Mouse (Mus musculus): Measurements from ENCODE around the gene Gucy2d. TPM values are rescaled to one million over a fixed set of nuclear protein-coding genes. Genes with fewer than 3 reads are reported as not detected.

The Gucy2d gene
- not detected in 2 replicates for polyA plus RNA-seq (2016; fragmentation: Nextera tagmentation; extraction: Ambion mirVana)

DNA sequence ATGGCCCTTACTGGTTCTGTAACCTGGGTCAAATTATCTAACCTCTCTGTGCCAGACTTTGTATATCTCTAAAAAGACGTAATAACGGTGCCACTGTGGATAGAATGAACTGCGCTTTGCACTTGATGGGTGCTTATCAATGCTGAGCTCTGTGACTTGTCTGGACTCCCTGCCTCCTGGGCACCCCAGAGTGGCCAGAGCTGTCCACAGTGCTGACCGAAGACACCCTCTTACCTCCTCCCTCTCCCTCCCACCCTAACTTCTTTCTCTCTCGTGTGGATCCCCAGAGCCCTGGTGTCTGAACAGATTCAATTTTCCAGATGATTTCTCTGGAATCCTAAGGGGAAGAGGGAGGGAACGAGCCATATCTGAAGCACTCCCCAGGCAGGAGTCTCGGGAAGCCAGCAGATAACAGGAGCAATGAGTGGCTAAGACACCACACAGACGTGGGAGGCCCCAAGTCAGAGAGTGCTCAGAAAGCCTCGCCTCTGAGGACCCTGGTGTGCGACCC is at the start of gene Gucy2d:
Gucy2d (plus strand) TSS at position 461 of the 511 bp plus-strand sequence.
- 51% methylated on average over 10 of the region's 10 CpGs for WGBS

DNA sequence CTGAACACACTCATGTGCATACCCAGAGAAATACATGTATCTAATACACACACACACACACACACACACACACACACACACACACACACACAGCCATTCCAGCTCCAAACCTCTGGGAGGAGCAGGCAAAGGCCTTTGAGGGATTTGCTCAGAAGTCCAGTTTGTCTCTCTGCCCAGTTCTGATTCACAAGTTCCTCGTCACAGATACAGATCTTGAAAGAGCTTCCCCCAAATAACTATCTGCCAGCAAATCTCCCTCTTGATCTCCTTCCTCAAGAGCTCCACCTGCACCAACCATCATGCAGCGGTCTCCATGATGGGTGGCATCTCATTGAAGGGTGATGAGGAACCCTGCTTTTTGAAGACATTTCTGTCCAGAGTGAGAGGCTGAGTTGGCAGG is 49.7 kb upstream of the Gucy2d start:
- H3K4me3 ChIP-seq, result no peak overlapping the region
- no peaks in the 10 kb centered on the region for H3K9me3 ChIP-seq
- H3K4me2 ChIP-seq (replicated peaks), result no peak overlapping the region
- WGBS, result 79% methylated on average over 2 of the region's 2 CpGs
- 0 out of 2 replicates have a peak, but pooled peaks cover 4% of the 10 kb centered on the region for H3K27me3 ChIP-seq (replicated peaks)
- no peak overlapping the region for H3K9ac ChIP-seq
- H3K4me1 ChIP-seq, result no peaks in the 10 kb centered on the region
- ATAC-seq (ENCODE audit: low FRiP score, low read depth), result no peak
- no peak overlapping the region for H3K27ac ChIP-seq
- no peaks in the 10 kb centered on the region for H3K36me3 ChIP-seq

More for the DNA sequence above, at the start of gene Gucy2d:
- Histone ChIP-seq H3K9ac (no peak within 1 kb of the TSS), H3K9me3 (no peaks in the 10 kb centered on the region), H3K27me3 (replicated peaks) (no peaks in the 10 kb centered on the region), H3K4me2 (replicated peaks) (no peak within 1 kb of the TSS), H3K4me3 (no peak within 1 kb of the TSS), H3K4me1 (no peaks in the 10 kb centered on the region), H3K27ac (no peak within 1 kb of the TSS), H3K36me3 (no peaks in the 10 kb centered on the region)
- ATAC-seq (ENCODE audit: low FRiP score, low read depth), result no peak

DNA sequence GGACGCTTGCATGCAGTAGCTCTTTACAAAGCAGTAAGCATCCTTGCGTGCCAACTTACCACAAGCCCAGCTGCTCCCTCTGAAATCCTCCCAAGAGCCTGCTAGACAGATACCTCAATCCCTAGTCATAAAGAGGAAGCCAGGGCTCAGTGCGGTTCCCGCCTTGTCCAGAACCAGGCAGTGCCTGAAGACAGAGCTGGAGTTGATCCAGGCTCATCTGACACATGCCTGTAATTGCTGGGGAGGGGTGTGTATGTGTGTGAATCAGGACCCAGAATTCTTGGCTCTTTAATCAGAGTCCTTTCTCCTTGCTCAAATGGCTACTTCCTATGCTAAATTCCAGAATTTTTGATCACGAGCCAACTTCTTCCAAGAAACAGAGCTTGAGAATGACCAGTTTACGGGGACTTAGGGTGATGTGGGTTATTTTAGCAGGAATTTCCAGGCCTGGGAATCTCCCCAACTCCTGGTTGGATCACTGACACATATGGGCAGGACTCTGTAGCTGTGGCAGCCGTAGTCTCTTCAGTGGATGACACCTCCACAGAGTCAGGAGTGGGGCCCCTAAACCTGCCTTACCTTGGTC is 48.8 kb upstream of the Gucy2d start:
- ATAC-seq (ENCODE audit: low FRiP score, low read depth), result no peak

DNA sequence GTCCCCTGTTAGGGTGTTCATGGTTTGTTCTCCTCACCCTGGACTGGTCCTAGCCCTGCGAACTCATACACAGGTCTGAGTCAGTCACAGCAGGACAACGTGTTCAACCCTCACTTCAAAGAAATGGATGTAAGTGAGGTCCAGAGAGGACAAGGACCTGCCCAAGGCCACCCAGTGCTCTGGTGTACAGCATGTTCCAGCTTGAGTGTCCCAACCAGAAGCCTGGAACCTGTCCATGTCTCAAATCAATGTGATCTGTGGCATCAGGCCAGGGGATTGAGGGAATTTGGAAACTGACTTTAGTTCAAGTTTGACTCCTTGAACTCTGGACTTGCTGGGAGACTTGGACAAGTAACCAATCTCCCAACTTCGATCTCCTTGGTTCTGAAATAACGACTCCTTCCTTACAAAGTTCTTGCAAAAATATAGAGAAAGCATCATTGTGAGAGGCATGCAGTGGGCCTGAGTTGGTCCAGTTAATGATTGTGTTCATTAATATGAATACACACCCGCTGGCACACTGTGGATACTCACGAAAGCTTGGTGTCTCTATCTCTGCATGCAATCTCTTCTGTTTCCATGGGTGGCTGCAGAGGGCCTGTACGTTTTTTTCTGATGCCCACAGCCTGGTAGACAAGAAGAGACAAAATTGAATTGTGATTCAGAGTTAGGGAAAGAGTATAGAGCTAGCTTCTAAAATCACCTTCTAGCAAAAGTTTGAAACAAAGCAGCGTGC is 47.6 kb upstream of the Gucy2d start:
- WGBS, result 85% methylated on average over 8 of the region's 8 CpGs
- Histone ChIP-seq H3K36me3 (no peaks in the 10 kb centered on the region), H3K4me1 (no peaks in the 10 kb centered on the region), H3K4me3 (no peak overlapping the region), H3K27ac (no peak overlapping the region), H3K27me3 (replicated peaks) (no peaks in the 10 kb centered on the region), H3K9me3 (no peaks in the 10 kb centered on the region), H3K4me2 (replicated peaks) (no peak overlapping the region), H3K9ac (no peak overlapping the region)
- no peak for ATAC-seq (ENCODE audit: low FRiP score, low read depth)

More for the DNA sequence above, 48.8 kb upstream of the Gucy2d start:
- Histone ChIP-seq H3K4me2 (replicated peaks) (no peak overlapping the region), H3K36me3 (no peaks in the 10 kb centered on the region), H3K27ac (no peak overlapping the region), H3K9me3 (no peaks in the 10 kb centered on the region), H3K9ac (no peak overlapping the region), H3K4me1 (no peaks in the 10 kb centered on the region), H3K27me3 (replicated peaks) (0 out of 2 replicates have a peak, but pooled peaks cover 4% of the 10 kb centered on the region), H3K4me3 (no peak overlapping the region)
- WGBS, result 89% methylated on average over 7 of the region's 7 CpGs

DNA sequence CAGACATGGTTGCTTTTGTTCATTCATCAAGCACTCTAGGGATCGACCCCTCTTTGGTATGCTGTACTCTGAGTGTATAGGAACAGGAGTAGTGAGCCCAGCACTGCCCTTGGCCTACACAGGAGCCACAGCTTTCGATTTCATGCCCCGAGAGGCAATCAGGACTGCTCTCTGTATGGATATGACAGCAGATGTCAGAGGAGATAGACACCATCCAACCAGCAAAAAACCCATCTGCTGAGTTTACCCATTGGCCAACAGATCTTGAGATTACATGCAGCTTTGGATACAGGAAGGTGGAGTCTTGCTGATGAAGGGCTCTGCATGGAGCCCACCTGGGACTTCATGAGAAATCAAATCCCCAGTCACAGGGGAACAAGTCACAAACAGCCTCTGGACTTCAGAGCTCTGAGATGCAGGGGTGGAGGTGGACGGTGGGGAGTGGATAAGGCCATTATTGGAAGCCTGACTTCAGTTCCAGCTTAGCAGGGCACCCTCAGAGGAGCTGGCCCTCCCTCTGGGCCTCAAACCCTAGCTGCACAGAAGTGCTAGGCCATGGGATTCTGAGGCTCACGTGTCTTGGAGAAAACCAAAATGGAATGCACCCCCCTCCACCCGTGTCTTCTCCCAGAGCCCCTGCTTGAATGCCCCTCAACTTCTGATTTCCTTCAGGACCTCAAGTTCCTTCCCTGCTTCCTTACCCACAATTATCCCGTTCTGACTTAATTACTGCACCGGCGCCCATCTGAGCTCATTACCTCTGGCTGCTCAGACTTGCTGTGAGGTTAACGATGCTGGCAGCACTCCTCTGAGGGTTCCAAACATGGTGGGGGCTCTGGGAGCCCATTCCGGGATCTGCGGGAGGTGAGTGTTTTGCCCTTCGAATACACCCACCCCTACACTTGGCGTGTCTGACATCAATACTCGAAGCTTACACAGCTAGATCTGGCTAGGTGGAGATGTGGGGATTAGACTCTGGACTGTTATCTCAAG is 37.3 kb upstream of the Gucy2d start:
- Histone ChIP-seq H3K4me2 (replicated peaks) (no peak overlapping the region), H3K9me3 (no peaks in the 10 kb centered on the region), H3K27ac (no peak overlapping the region), H3K36me3 (no peaks in the 10 kb centered on the region), H3K4me3 (no peak overlapping the region), H3K4me1 (no peaks in the 10 kb centered on the region), H3K27me3 (replicated peaks) (no peaks in the 10 kb centered on the region), H3K9ac (no peak overlapping the region)
- WGBS, result 64% methylated on average over 15 of the region's 15 CpGs
- ATAC-seq (ENCODE audit: low FRiP score, low read depth), result no peak

DNA sequence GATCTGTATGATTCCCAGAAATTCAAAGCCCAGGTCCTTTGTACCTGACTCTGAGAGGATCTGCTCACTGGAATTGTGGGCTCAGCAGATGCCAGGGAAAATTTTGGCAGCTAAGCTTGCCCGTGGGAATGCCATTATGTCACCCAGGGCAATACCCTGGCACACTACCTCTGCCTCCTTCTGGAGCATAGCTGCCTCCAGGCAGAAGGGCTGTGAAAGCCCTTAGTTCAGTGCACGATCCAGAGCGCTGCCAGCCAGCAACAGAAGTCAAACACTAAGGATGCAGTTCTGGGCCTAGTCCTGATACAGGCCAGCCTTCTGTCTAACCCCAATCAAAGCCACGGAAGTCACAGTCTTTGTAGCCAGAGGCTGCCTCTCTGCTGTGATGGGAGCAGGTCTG is 36.2 kb upstream of the Gucy2d start:
- WGBS, result 76% methylated on average over 4 of the region's 4 CpGs
- H3K36me3 ChIP-seq, result no peaks in the 10 kb centered on the region
- no peaks in the 10 kb centered on the region for H3K27me3 ChIP-seq (replicated peaks)
- H3K9me3 ChIP-seq, result no peaks in the 10 kb centered on the region
- no peak for ATAC-seq (ENCODE audit: low FRiP score, low read depth)
- H3K9ac ChIP-seq, result no peak overlapping the region
- no peak overlapping the region for H3K4me3 ChIP-seq
- H3K4me2 ChIP-seq (replicated peaks), result no peak overlapping the region
- no peak overlapping the region for H3K27ac ChIP-seq
- H3K4me1 ChIP-seq, result no peaks in the 10 kb centered on the region

DNA sequence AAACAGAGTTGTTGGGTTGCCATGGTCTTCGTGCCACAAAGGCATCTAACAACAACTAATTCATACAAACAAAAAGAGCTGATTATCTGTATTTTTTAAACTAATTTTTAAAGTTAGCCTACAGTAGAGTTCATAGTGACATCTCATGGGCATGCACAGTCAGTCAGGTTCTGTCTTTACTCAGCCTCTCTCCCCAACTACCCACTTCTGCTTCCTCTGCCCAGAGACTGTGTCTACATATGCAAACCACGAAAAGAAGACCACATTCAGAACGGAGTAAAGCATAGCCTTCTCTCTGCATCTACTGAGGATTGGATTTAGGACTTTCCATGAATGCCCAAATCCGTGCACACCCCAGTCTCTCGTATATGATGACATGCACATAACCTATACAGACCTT is 32.6 kb upstream of the Gucy2d start:
- Histone ChIP-seq H3K4me2 (replicated peaks) (no peak overlapping the region), H3K36me3 (no peaks in the 10 kb centered on the region), H3K9me3 (no peaks in the 10 kb centered on the region), H3K27ac (no peak overlapping the region), H3K27me3 (replicated peaks) (no peaks in the 10 kb centered on the region), H3K9ac (no peak overlapping the region), H3K4me3 (no peak overlapping the region), H3K4me1 (no peaks in the 10 kb centered on the region)
- ATAC-seq (ENCODE audit: low FRiP score, low read depth), result no peak
- 84% methylated on average over 5 of the region's 5 CpGs for WGBS

DNA sequence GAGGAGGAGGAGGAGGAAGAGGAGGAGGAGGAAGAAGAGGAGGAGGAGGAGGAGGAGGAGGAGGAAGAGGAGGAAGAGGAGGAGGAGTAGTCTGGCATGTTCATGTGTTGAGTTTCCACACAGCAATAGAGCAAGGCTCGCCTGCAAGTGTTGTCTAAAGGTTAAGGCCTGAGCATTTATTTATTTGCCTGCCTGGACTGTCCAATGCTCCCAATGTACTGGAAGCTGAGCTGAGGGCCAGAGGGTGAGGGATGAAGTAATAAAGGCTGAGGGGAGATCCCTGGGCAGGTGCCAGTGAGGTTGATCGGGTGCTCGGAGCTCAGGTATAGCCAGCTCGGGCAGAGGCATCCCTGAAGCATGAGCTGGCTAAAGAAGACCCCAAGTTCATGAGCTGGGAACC is 27.1 kb upstream of the Gucy2d start:
- no peak for ATAC-seq (ENCODE audit: low FRiP score, low read depth)
- Histone ChIP-seq H3K36me3 (no peaks in the 10 kb centered on the region), H3K4me1 (no peaks in the 10 kb centered on the region), H3K4me2 (replicated peaks) (no peak overlapping the region), H3K9me3 (no peaks in the 10 kb centered on the region), H3K9ac (no peak overlapping the region), H3K27ac (no peak overlapping the region), H3K27me3 (replicated peaks) (no peaks in the 10 kb centered on the region), H3K4me3 (no peak overlapping the region)
- WGBS, result 84% methylated on average over 4 of the region's 4 CpGs

DNA sequence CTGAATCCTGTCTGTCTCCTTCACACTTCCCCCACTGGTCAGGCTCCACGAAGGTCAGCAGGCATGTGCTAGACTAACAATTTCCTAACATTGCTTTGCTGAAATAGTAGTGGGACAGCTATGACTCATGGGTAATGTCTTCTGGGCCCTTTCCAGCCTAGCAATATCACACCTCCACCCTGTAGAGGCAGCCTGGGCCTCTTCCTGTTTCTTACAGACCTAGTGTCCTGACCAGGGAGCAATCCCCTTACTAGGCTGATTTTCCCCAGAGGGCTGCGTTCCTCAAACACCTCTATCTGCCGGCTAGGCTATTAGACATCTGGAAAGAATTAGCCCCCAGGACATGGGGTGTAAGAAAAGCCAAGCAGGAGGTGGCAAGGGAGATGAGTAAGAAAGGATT is 24.7 kb upstream of the Gucy2d start:
- Histone ChIP-seq H3K4me1 (peaks cover 7% of the 10 kb centered on the region), H3K9me3 (no peaks in the 10 kb centered on the region), H3K4me2 (replicated peaks) (no peak overlapping the region), H3K36me3 (no peaks in the 10 kb centered on the region), H3K9ac (no peak overlapping the region), H3K27me3 (replicated peaks) (no peaks in the 10 kb centered on the region), H3K4me3 (no peak overlapping the region), H3K27ac (no peak overlapping the region)
- 58% methylated on average over 3 of the region's 3 CpGs for WGBS
- ATAC-seq (ENCODE audit: low FRiP score, low read depth), result no peak

DNA sequence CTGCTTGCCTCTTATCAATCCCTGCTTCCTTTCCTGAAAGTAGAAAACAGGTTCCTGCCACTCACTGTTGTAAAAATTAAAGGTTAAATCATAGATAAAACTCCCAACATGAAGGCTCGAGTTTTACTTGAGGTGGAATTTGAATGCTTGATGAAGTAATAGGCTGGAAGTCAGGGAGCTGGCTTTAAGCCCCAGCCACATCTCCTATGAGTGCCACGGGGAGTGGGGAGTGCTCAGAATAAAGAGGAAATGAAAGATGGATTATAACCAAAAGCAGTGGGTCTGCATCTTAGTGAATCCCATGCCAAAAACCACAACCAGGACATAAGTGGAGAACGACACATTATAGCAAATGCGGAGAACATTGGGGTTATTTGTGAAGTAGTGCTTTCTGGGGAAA is 24.2 kb upstream of the Gucy2d start:
- no peak overlapping the region for H3K4me3 ChIP-seq
- no peak for ATAC-seq (ENCODE audit: low FRiP score, low read depth)
- no peak overlapping the region for H3K27ac ChIP-seq
- H3K9me3 ChIP-seq, result no peaks in the 10 kb centered on the region
- H3K4me1 ChIP-seq, result peaks cover 7% of the 10 kb centered on the region
- no peak overlapping the region for H3K9ac ChIP-seq
- no peak overlapping the region for H3K4me2 ChIP-seq (replicated peaks)
- 88% methylated on average over 4 of the region's 4 CpGs for WGBS
- no peaks in the 10 kb centered on the region for H3K27me3 ChIP-seq (replicated peaks)
- no peaks in the 10 kb centered on the region for H3K36me3 ChIP-seq

DNA sequence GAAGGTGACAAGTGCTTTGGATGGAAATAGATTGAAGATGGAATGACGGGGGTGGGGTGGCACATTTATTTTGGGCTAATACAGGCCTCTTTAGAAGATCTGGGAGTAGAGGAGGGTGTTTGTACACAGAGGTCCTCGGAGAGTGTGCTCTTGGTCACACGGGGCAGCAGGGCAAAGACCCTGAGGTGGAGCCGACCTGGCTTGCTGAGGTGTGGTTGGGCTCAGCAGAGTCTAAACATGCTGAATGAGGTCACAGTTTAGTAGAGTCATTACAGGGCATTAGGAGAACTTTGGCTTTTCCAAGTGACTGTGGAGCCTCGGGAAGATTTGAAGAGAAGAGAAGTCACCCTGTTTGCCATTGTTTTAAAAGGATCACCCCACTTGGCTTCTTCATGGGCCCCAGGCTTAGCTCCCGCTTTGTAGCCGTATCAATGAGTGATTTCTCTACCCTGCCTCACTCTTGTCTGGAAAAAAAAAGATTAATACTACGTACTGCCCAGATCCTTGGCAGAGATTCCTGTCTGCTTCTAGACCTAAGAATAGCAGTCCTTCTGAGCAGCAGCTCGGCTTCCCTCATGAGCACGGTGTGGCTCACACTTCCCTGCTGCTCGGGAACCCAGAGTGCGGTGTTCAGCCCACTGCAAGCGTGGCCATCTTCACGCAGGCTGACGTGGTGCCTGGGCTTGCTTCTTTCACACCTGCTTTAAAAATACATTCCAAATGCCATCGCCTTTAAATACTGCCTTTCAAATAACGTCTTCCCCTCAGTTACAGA is 22.0 kb upstream of the Gucy2d start:
- H3K9me3 ChIP-seq, result no peaks in the 10 kb centered on the region
- no peak overlapping the region for H3K27ac ChIP-seq
- no peaks in the 10 kb centered on the region for H3K27me3 ChIP-seq (replicated peaks)
- H3K9ac ChIP-seq, result no peak overlapping the region
- peaks cover 7% of the 10 kb centered on the region for H3K4me1 ChIP-seq
- 82% methylated on average over 17 of the region's 17 CpGs for WGBS
- no peak overlapping the region for H3K4me2 ChIP-seq (replicated peaks)
- H3K36me3 ChIP-seq, result no peaks in the 10 kb centered on the region
- H3K4me3 ChIP-seq, result no peak overlapping the region
- no peak for ATAC-seq (ENCODE audit: low FRiP score, low read depth)
